Mouse (Mus musculus): ENCODE data around the gene Sbk2. TPM values are rescaled to one million over a fixed set of nuclear protein-coding genes. Genes with fewer than 3 reads are reported as not detected.
A peak's percentile ranks its signal among the peaks of the same experiment; 100 is the strongest.

The Sbk2 gene
- polyA plus RNA-seq, 1 experiment from 2014 or later = 0.08 TPM

DNA sequence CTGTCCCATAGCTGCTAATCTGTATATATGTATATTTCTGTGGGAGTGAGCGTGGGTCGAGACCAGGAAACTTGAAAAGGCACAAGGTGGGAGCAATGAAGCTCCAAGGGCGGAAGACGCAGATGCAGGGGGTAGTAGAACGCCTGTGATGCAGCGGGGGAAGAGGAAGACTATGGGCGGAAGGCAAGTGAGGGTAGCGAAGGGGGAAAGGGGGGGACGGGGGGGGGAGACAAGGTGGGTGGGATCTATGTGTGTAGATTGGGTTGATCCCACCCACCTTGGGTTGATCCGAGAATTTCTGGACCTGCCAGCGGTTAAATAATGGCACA is 63.7 kb downstream of the Sbk2 start:
- H3K9ac ChIP-seq (ENCODE audit: low read length) = no peak overlapping the region
- H3K9me3 ChIP-seq (ENCODE audit: control insufficient read depth, low read length) = no peaks in the 10 kb centered on the region; the same call in 1 of the 2 replicates
- H3K36me3 ChIP-seq (ENCODE audit: control insufficient read depth, insufficient read depth, low read length) = no peaks in the 10 kb centered on the region
- no peak for DNase-seq (ENCODE audit: low spot score)
- H3K4me3 ChIP-seq (ENCODE audit: low read depth, low read length) = no peak overlapping the region
- WGBS = 21% methylated on average over 11 of the region's 11 CpGs
- H3K4me2 ChIP-seq (ENCODE audit: low read depth, severe bottlenecking) = no peak overlapping the region
- H3K27me3 ChIP-seq (ENCODE audit: control insufficient read depth, insufficient read depth, low read length) = peaks cover 15% of the 10 kb centered on the region
- no peak for ATAC-seq (ENCODE audit: insufficient number of reproducible peaks, low FRiP score, low TSS enrichment, low read depth)
- no peaks in the 10 kb centered on the region for H3K4me1 ChIP-seq (ENCODE audit: control insufficient read depth, insufficient read depth, low read length)
- no peak overlapping the region for H3K27ac ChIP-seq (replicated peaks; ENCODE audit: low read depth, low read length)

DNA sequence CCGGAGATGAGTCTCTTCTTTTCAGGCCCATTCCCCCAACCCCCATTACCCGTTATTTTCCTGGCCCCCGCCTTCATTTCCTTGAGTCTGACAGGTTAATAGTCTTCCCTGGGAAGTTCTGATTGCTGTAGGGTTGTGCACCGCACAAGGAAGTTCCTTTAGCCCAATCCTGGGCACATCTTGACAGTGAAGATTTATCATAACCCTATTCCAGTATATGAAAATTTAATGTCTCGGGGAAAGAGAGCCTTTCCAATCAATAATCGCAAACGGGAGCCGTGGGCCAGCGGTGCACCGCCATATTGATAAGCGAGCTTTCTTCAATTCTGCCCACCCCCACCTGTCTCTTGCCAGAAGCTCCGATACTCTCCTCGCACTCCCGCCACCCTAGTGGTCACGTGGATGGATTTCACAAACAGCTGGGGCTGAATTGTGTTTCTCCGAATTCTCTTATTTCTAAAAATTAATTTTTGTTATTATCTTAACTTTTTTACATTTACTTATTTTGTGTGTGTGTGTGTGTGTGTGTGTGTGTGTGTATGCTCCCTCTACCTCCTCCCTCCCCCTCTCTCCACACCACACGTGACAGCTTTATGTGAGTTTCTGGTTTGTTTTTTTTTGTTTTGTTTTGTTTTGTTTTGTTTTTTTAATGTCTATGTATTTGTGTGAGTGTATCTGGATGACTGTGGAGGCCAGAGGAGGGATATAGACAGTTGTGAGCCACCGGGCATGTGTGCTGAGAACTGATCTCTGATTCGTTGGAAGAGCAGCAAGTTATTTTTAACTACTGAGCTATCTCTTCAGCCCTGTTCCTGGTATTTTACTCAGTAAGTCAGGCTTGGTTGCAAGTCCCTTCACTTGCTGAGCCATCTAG is 64.3 kb downstream of the Sbk2 start:
- peaks cover 15% of the 10 kb centered on the region for H3K27me3 ChIP-seq (ENCODE audit: control insufficient read depth, insufficient read depth, low read length)
- ATAC-seq (ENCODE audit: insufficient number of reproducible peaks, low FRiP score, low TSS enrichment, low read depth) (0 out of 2 replicates have a peak, but pooled peaks have one; percentile 28), DNase-seq (ENCODE audit: low spot score) (no peak)
- peak overlapping the region; percentile 33 for H3K4me2 ChIP-seq (ENCODE audit: low read depth, severe bottlenecking)
- 0 out of 2 replicates have a peak overlapping the region, but pooled peaks have one; percentile 3 for H3K4me3 ChIP-seq (ENCODE audit: low read depth, low read length)
- no peak overlapping the region for H3K27ac ChIP-seq (replicated peaks; ENCODE audit: low read depth, low read length)
- H3K9ac ChIP-seq (ENCODE audit: low read length) = no peak overlapping the region; the same call in 1 of the 2 replicates
- 7% methylated on average over 19 of the region's 19 CpGs for WGBS
- no peaks in the 10 kb centered on the region; the same call in 1 of the 2 replicates for H3K9me3 ChIP-seq (ENCODE audit: control insufficient read depth, low read length)
- H3K36me3 ChIP-seq (ENCODE audit: control insufficient read depth, insufficient read depth, low read length) = no peaks in the 10 kb centered on the region
- H3K4me1 ChIP-seq (ENCODE audit: control insufficient read depth, insufficient read depth, low read length) = no peaks in the 10 kb centered on the region

- H3K4me3 ChIP-seq (ENCODE audit: low read depth, low read length) = no peak overlapping the region
- H3K9me3 ChIP-seq (ENCODE audit: control insufficient read depth, low read length) = no peaks in the 10 kb centered on the region; the same call in 1 of the 2 replicates
- H3K9ac ChIP-seq (ENCODE audit: low read length) = no peak overlapping the region; the same call in 1 of the 2 replicates
- H3K36me3 ChIP-seq (ENCODE audit: control insufficient read depth, insufficient read depth, low read length) = no peaks in the 10 kb centered on the region
- ATAC-seq (ENCODE audit: insufficient number of reproducible peaks, low FRiP score, low TSS enrichment, low read depth) = 0 out of 2 replicates have a peak, but pooled peaks have one; percentile 33
- H3K27me3 ChIP-seq (ENCODE audit: control insufficient read depth, insufficient read depth, low read length) = peaks cover 15% of the 10 kb centered on the region
- DNase-seq (ENCODE audit: low spot score) = no peak
- no peak overlapping the region for H3K27ac ChIP-seq (replicated peaks; ENCODE audit: low read depth, low read length)
- 17% methylated on average over 15 of the region's 18 CpGs for whole genome bisulfite sequencing
- H3K4me1 ChIP-seq (ENCODE audit: control insufficient read depth, insufficient read depth, low read length) = no peaks in the 10 kb centered on the region
- H3K4me2 ChIP-seq (ENCODE audit: low read depth, severe bottlenecking) = peak overlapping the region; percentile 33
Measured at GRCm38 (mm10) chr7:4898851-4899648, 65.2 kb downstream of the Sbk2 start.

DNA sequence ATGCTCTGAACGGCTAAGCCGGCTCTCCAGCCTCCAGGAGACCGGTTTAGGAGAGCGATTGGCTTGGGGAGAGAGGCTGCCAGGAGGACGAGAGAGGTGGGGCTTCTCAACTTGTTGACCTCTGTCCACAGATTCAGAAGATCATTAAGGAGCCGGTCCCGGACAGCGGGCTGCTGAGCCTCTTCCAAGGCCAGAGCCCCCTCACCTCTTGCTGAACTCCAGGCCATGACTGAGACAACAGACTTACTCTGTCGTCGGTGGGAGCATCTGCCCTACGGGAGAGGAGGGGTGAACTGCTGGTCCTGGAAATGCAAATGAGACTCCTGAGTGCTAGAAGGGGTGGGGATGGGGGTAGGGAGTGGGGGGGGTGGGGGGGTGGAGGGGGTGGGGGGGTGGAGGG is 69.0 kb downstream of the Sbk2 start:
- peaks cover 13% of the 10 kb centered on the region for H3K27me3 ChIP-seq (ENCODE audit: control insufficient read depth, insufficient read depth, low read length)
- no peaks in the 10 kb centered on the region for H3K36me3 ChIP-seq (ENCODE audit: control insufficient read depth, insufficient read depth, low read length)
- H3K9ac ChIP-seq (ENCODE audit: low read length) = no peak overlapping the region
- no peaks in the 10 kb centered on the region for H3K4me1 ChIP-seq (ENCODE audit: control insufficient read depth, insufficient read depth, low read length)
- DNase-seq (ENCODE audit: low spot score) (no peak), ATAC-seq (ENCODE audit: insufficient number of reproducible peaks, low FRiP score, low TSS enrichment, low read depth) (no peak)
- H3K9me3 ChIP-seq (ENCODE audit: control insufficient read depth, low read length) = no peaks in the 10 kb centered on the region
- no peak overlapping the region for H3K4me2 ChIP-seq (ENCODE audit: low read depth, severe bottlenecking)
- WGBS = 59% methylated on average over 11 of the region's 11 CpGs
- no peak overlapping the region for H3K27ac ChIP-seq (replicated peaks; ENCODE audit: low read depth, low read length)
- no peak overlapping the region for H3K4me3 ChIP-seq (ENCODE audit: low read depth, low read length)

Other genes starting within 250 kb of the Sbk2 start
- gene Tmem150b, start 239.2 kb downstream of the Sbk2 start, polyA plus RNA-seq (2014; fragmentation: Nextera tagmentation; extraction: Ambion mirVana) = 0.16 and 0.19 TPM in 2 replicates
- 76.2 and 80.5 TPM in 2 replicates for gene Kmt5c, start 224.3 kb downstream of the Sbk2 start, polyA plus RNA-seq (2014; fragmentation: Nextera tagmentation; extraction: Ambion mirVana)
- gene Cox6b2, start 211.3 kb downstream of the Sbk2 start, polyA plus RNA-seq (2014; fragmentation: Nextera tagmentation; extraction: Ambion mirVana) = 36.9 and 38.4 TPM in 2 replicates
- not detected in 2 replicates for gene Fam71e2, start 193.1 kb downstream of the Sbk2 start, polyA plus RNA-seq (2014; fragmentation: Nextera tagmentation; extraction: Ambion mirVana)
- not detected in 2 replicates for gene Il11, start 181.5 kb downstream of the Sbk2 start, polyA plus RNA-seq (2014; fragmentation: Nextera tagmentation; extraction: Ambion mirVana)
- gene Tmem190, start 181.5 kb downstream of the Sbk2 start, polyA plus RNA-seq (2014; fragmentation: Nextera tagmentation; extraction: Ambion mirVana) = 0.41 TPM in 1 of 2 replicates, not detected in the other
- 2.1 and 2.6 TPM in 2 replicates for gene Tmem238, start 174.8 kb downstream of the Sbk2 start, polyA plus RNA-seq (2014; fragmentation: Nextera tagmentation; extraction: Ambion mirVana)
- 266 and 269 TPM in 2 replicates for gene Rpl28, start 171.5 kb downstream of the Sbk2 start, polyA plus RNA-seq (2014; fragmentation: Nextera tagmentation; extraction: Ambion mirVana)
- 527 and 540 TPM in 2 replicates for gene Ube2s, start 151.8 kb downstream of the Sbk2 start, polyA plus RNA-seq (2014; fragmentation: Nextera tagmentation; extraction: Ambion mirVana)
- 0.20 and 0.44 TPM in 2 replicates for gene Shisa7, start 119.7 kb downstream of the Sbk2 start, polyA plus RNA-seq (2014; fragmentation: Nextera tagmentation; extraction: Ambion mirVana)
- gene Isoc2b, start 94.1 kb downstream of the Sbk2 start, polyA plus RNA-seq (2014; fragmentation: Nextera tagmentation; extraction: Ambion mirVana) = 2.8 and 3.5 TPM in 2 replicates
- gene Isoc2a, start 87.3 kb downstream of the Sbk2 start, polyA plus RNA-seq (2014; fragmentation: Nextera tagmentation; extraction: Ambion mirVana) = 0.63 and 0.84 TPM in 2 replicates
- not detected in 2 replicates for gene Gm36210, start 57.9 kb downstream of the Sbk2 start, polyA plus RNA-seq (2014; fragmentation: Nextera tagmentation; extraction: Ambion mirVana)
- 3.8 and 4.2 TPM in 2 replicates for gene Zfp628, start 49.2 kb downstream of the Sbk2 start, polyA plus RNA-seq (2014; fragmentation: Nextera tagmentation; extraction: Ambion mirVana)
- gene Nat14, start 42.4 kb downstream of the Sbk2 start, polyA plus RNA-seq (2014; fragmentation: Nextera tagmentation; extraction: Ambion mirVana) = 1.9 and 2.9 TPM in 2 replicates
- 1.7 and 1.9 TPM in 2 replicates for gene Ssc5d, start 38.6 kb downstream of the Sbk2 start, polyA plus RNA-seq (2014; fragmentation: Nextera tagmentation; extraction: Ambion mirVana)
- gene Sbk3, start 6.8 kb upstream of the Sbk2 start, polyA plus RNA-seq (2014; fragmentation: Nextera tagmentation; extraction: Ambion mirVana) = 0.04 TPM in 1 of 2 replicates, not detected in the other
- 33.3 and 39.2 TPM in 2 replicates for gene Zfp579, start 31.8 kb upstream of the Sbk2 start, polyA plus RNA-seq (2014; fragmentation: Nextera tagmentation; extraction: Ambion mirVana)
- gene Zfp524, start 50.0 kb upstream of the Sbk2 start, polyA plus RNA-seq (2014; fragmentation: Nextera tagmentation; extraction: Ambion mirVana) = 9.3 and 9.6 TPM in 2 replicates
- 51.1 and 52.6 TPM in 2 replicates for gene Fiz1, start 50.3 kb upstream of the Sbk2 start, polyA plus RNA-seq (2014; fragmentation: Nextera tagmentation; extraction: Ambion mirVana)
- gene Gm44973, start 51.1 kb upstream of the Sbk2 start, polyA plus RNA-seq (2014; fragmentation: Nextera tagmentation; extraction: Ambion mirVana) = 0.45 and 1.4 TPM in 2 replicates
- gene Zfp865, start 56.0 kb upstream of the Sbk2 start, polyA plus RNA-seq (2014; fragmentation: Nextera tagmentation; extraction: Ambion mirVana) = 7.5 and 8.2 TPM in 2 replicates
- 12.5 and 14.4 TPM in 2 replicates for gene Ccdc106, start 56.1 kb upstream of the Sbk2 start, polyA plus RNA-seq (2014; fragmentation: Nextera tagmentation; extraction: Ambion mirVana)
- not detected in 2 replicates for gene 4632433K11Rik, start 69.7 kb upstream of the Sbk2 start, polyA plus RNA-seq (2014; fragmentation: Nextera tagmentation; extraction: Ambion mirVana)
- 2.7 and 4.1 TPM in 2 replicates for gene Zfp784, start 74.0 kb upstream of the Sbk2 start, polyA plus RNA-seq (2014; fragmentation: Nextera tagmentation; extraction: Ambion mirVana)
- 31.8 and 32.9 TPM in 2 replicates for gene Zfp580, start 87.1 kb upstream of the Sbk2 start, polyA plus RNA-seq (2014; fragmentation: Nextera tagmentation; extraction: Ambion mirVana)
- 193 and 203 TPM in 2 replicates for gene U2af2, start 97.7 kb upstream of the Sbk2 start, polyA plus RNA-seq (2014; fragmentation: Nextera tagmentation; extraction: Ambion mirVana)
- 60.1 and 62.2 TPM in 2 replicates for gene Epn1, start 115.8 kb upstream of the Sbk2 start, polyA plus RNA-seq (2014; fragmentation: Nextera tagmentation; extraction: Ambion mirVana)
- not detected in 2 replicates for gene Rfpl4, start 152.5 kb upstream of the Sbk2 start, polyA plus RNA-seq (2014; fragmentation: Nextera tagmentation; extraction: Ambion mirVana)
- gene Rasl2-9, start 161.5 kb upstream of the Sbk2 start, polyA plus RNA-seq (2014; fragmentation: Nextera tagmentation; extraction: Ambion mirVana) = 0.29 TPM in 1 of 2 replicates, not detected in the other
- gene Vmn1r55, start 185.3 kb upstream of the Sbk2 start, polyA plus RNA-seq (2014; fragmentation: Nextera tagmentation; extraction: Ambion mirVana) = 0.01 TPM in 1 of 2 replicates, not detected in the other
- gene Vmn1r56, start 232.3 kb upstream of the Sbk2 start, polyA plus RNA-seq (2014; fragmentation: Nextera tagmentation; extraction: Ambion mirVana) = not detected in 2 replicates

All from limb, embryonic 11.5 days (tissue).